Mouse (Mus musculus): ENCODE results near the gene Nr2c1.

The Nr2c1 gene

GRCm38 (mm10) chr10:94210718-94211618 is 63.1 kb downstream of the Nr2c1 start:
- no peak for DNase-seq (ENCODE audit: low spot score)

DNA sequence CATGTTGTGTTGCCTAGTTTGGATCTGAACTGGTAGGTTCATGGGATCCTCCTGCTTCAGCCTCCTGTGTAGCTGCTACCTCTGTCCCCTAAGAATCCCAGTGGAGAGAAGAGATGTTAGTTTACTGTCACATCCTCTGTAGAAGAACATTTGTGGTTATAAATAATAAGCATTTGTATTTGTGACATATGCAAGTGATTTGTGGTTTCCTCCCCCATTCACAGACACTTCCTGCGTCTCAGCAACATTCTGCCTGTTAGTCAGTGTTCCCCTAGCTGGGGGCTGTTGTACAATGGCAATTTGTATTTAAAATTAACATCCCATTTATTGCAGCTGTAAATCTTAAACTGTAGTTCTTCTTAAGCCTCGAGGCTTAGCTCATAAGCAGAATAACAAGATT is 63.9 kb downstream of the Nr2c1 start:
- DNase-seq (ENCODE audit: low spot score) = no peak

- DNase-seq (ENCODE audit: low spot score) = no peak
Measured at GRCm38 (mm10) chr10:94225026-94225750, 77.4 kb downstream of the Nr2c1 start.

- DNase-seq (ENCODE audit: low spot score) = no peak
Measured at GRCm38 (mm10) chr10:94230172-94230981, 82.6 kb downstream of the Nr2c1 start.

DNA sequence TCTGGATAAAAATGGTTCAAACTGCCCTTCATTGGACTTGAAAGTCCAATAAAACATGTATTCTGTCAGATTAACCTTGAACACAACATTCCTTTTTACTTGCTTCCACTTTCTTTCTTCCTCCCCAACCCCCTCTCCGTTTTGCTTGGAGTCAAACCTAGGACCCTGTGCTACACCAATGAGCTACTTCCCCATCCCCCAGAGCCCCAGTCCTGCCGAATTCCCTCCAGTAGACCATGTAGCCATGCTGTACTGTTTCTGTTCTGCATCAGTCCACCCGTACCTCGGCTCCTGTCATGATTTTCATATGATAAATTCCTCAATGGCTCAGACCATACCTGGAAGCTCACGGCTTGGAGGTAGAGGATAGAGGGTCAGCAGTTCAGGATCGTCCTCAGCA is 83.2 kb downstream of the Nr2c1 start:
- no peak for DNase-seq (ENCODE audit: low spot score)

DNA sequence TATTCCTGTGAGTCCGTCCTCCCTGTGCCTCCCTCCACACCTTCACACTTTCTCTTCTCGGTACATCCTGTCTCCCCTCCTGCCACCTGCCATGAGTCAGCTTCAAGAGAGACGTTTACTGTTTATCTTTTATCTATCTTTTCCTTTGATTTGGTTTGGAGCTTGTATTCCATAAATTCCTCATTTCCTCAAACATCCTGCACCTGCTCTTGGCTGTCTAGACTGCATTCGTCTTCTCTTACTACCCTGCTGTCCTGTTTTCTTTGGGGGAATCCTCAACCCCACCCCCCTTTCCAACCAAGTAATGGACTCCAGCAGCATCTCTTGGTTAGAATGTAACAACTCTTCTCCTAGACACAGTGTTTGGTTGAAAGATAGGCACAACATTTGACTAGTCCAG is 87.4 kb downstream of the Nr2c1 start:
- no peak for DNase-seq (ENCODE audit: low spot score)

GRCm38 (mm10) chr10:94241346-94241745 is 93.5 kb downstream of the Nr2c1 start:
- no peak for DNase-seq (ENCODE audit: low spot score)
